Mouse (Mus musculus) ES-E14 (cell line): Measurements from ENCODE around the gene Svep1. TPM values are rescaled to one million over a fixed set of nuclear protein-coding genes. Genes with fewer than 3 reads are reported as not detected.

Source experiments
- DNase-seq: peaks from one replicate; pipeline ENCODE4 v3.0.0-alpha.2; 2013; ENCODE audit warnings: low read depth, low spot score
- H3K27ac ChIP-seq: 2 replicates; pipeline ENCODE4 v1.5.1; 2012; ENCODE audit warnings: low read depth, mild to moderate bottlenecking, low read length, moderate library complexity, mixed read lengths; ENCODE audit not compliant: poor library complexity, insufficient read depth, severe bottlenecking
- H3K36me3 ChIP-seq: 2 replicates; pipeline ENCODE4 v1.6.1; 2012; ENCODE audit warnings: mild to moderate bottlenecking, low read length, moderate library complexity, mixed read lengths; ENCODE audit not compliant: control insufficient read depth, poor library complexity, insufficient read depth, severe bottlenecking
- H3K4me1 ChIP-seq, 2 experiments: fragments of 150-350 bp in 1 of 2; sonication (generic) in 1 of 2; 2 replicates each; pipeline ENCODE4 v1.6.1; 2012; ENCODE audit warnings: low read length in 2 of 2, mild to moderate bottlenecking in 1 of 2, mixed read lengths in 1 of 2; ENCODE audit not compliant: control insufficient read depth in 2 of 2, insufficient read depth in 2 of 2, poor library complexity in 1 of 2
- H3K4me3 ChIP-seq, 2 experiments: fragments of 150-350 bp in 1 of 2; sonication (generic) in 1 of 2; 2 replicates each; pipeline ENCODE4 v1.5.1; 2012; ENCODE audit warnings: low read length in 2 of 2, low read depth in 1 of 2, mild to moderate bottlenecking in 1 of 2, mixed read lengths in 1 of 2; ENCODE audit not compliant: insufficient read depth in 1 of 2, poor library complexity in 1 of 2, severe bottlenecking in 1 of 2
- H3K9ac ChIP-seq: 2 replicates; pipeline ENCODE4 v1.6.1; 2012; ENCODE audit warnings: low read depth, mild to moderate bottlenecking, low read length, mixed read lengths; ENCODE audit not compliant: poor library complexity, insufficient read depth, severe bottlenecking
- H3K9me3 ChIP-seq: fragments of 150-350 bp; sonication (generic); 2 replicates; pipeline ENCODE4 v1.6.1; 2012; ENCODE audit warnings: low read depth, mild to moderate bottlenecking, low read length; ENCODE audit not compliant: control insufficient read depth, insufficient read depth
- CHD2 ChIP-seq: IDR thresholded peaks from 2 replicates; pipeline ENCODE4 v1.6.1; 2014; ENCODE audit warnings: mild to moderate bottlenecking, low read depth, low read length, inconsistent platforms
- HCFC1 ChIP-seq: IDR thresholded peaks from 2 replicates; pipeline ENCODE4 v1.6.1; 2012; ENCODE audit warnings: low read length, inconsistent platforms, borderline replicate concordance; ENCODE audit not compliant: insufficient read depth
- MAFK ChIP-seq: IDR thresholded peaks from 2 replicates; pipeline ENCODE4 v1.6.1; 2014; ENCODE audit warnings: mild to moderate bottlenecking, low read depth, low read length, inconsistent platforms; ENCODE audit not compliant: insufficient read depth
- ZC3H11A ChIP-seq: IDR thresholded peaks from 2 replicates; pipeline ENCODE4 v1.6.1; 2012; ENCODE audit warnings: low read depth, mild to moderate bottlenecking, inconsistent platforms, low read length, borderline replicate concordance
- ZNF384 ChIP-seq: IDR thresholded peaks from 2 replicates; pipeline ENCODE4 v1.6.1; 2012; ENCODE audit warnings: low read depth, low read length, inconsistent platforms
- in situ Hi-C, 2 experiments: fragments of 600-800 bp; cut with MboI; formaldehyde crosslinking; loops; one replicate each; pipeline ENCODE4 v1.15.1; 2025; ENCODE audit warnings: low sequenced_read_pairs in 2 of 2, inconsistent platforms in 1 of 2; ENCODE audit not compliant: unreplicated experiment in 2 of 2
- total RNA-seq: library from RNA; depleted of rRNA; stranded (reverse); fragments of 300-350 nt; gene quantifications from 2 replicates; pipeline ENCODE4 v1.2.3, GENCODE M21; 2012

Gene Svep1
- total RNA-seq, 1 experiment, result 0.22 TPM

GRCm38 (mm10) chr4:58189281-58189680 lies 17.4 kb downstream of the Svep1 start:
- no peaks in the 10 kb centered on the region for H3K36me3 ChIP-seq
- H3K9me3 ChIP-seq, result no peaks in the 10 kb centered on the region
- in situ Hi-C loops, result no loop called here
- no peaks in the 10 kb centered on the region for H3K4me1 ChIP-seq
- no peak overlapping the region for H3K9ac ChIP-seq
- H3K4me3 ChIP-seq, result no peak overlapping the region
- no peak for DNase-seq
- TF ChIP-seq HCFC1 (no peak), ZNF384 (no peak), CHD2 (no peak), ZC3H11A (no peak), MAFK (no peak)
- H3K27ac ChIP-seq, result no peak overlapping the region

GRCm38 (mm10) chr4:58185401-58185800 lies 21.3 kb downstream of the Svep1 start:
- Histone ChIP-seq H3K4me3 (no peak overlapping the region), H3K27ac (no peak overlapping the region), H3K9me3 (no peaks in the 10 kb centered on the region), H3K9ac (no peak overlapping the region), H3K36me3 (no peaks in the 10 kb centered on the region), H3K4me1 (no peaks in the 10 kb centered on the region)
- in situ Hi-C loops, result no loop called here
- DNase-seq, result no peak
- TF ChIP-seq ZC3H11A (no peak), HCFC1 (no peak), CHD2 (no peak), ZNF384 (no peak), MAFK (no peak)

- no peaks in the 10 kb centered on the region for H3K9me3 ChIP-seq
- in situ Hi-C loops, result no loop called here
- H3K4me1 ChIP-seq, result no peaks in the 10 kb centered on the region
- no peaks in the 10 kb centered on the region for H3K36me3 ChIP-seq
- H3K9ac ChIP-seq, result no peak overlapping the region
- no peak overlapping the region for H3K4me3 ChIP-seq
- no peak overlapping the region for H3K27ac ChIP-seq
- no peak for TF ChIP-seq MAFK
- no peak for TF ChIP-seq ZNF384
- TF ChIP-seq HCFC1, result no peak
- TF ChIP-seq CHD2, result no peak
- no peak for TF ChIP-seq ZC3H11A
- no peak for DNase-seq
Observed at GRCm38 (mm10) chr4:58184681-58185341, 21.8 kb downstream of the Svep1 start.

DNA sequence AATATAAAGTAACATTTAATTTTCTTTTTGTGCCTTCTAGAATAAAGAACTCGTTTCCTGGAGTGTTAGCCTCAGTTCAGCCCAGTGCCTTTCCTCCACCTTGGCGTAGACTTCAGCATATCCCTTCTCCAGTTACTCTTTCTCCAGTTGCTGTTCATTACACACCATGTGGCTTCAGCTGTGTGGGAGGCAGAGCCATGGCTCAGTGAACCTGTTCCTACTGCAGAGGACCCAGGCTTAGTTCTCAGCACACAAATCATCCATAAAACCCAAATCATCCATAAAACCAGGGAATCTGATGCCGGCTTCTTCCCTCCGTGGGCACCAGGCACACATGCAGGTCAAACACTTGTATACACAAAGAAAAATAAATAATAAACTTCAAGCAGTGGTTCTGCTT lies 22.8 kb downstream of the Svep1 start:
- TF ChIP-seq MAFK, result no peak
- TF ChIP-seq ZNF384, result no peak
- no peak for TF ChIP-seq ZC3H11A
- no peak for TF ChIP-seq HCFC1
- TF ChIP-seq CHD2, result no peak
- Histone ChIP-seq H3K9me3 (no peaks in the 10 kb centered on the region), H3K9ac (no peak overlapping the region), H3K27ac (no peak overlapping the region), H3K4me1 (no peaks in the 10 kb centered on the region), H3K4me3 (no peak overlapping the region), H3K36me3 (no peaks in the 10 kb centered on the region)
- in situ Hi-C loops, result no loop called here
- no peak for DNase-seq
